Mouse (Mus musculus): Measurements from ENCODE around the gene Mrps10.
A peak's percentile ranks its signal among the peaks of the same experiment; 100 is the strongest.
"Not testable (repeated sequence)": the region's sequence is repeated elsewhere in the genome, so short reads cannot be mapped to it uniquely, and the experiment has no call there.

Mrps10 gene

DNA sequence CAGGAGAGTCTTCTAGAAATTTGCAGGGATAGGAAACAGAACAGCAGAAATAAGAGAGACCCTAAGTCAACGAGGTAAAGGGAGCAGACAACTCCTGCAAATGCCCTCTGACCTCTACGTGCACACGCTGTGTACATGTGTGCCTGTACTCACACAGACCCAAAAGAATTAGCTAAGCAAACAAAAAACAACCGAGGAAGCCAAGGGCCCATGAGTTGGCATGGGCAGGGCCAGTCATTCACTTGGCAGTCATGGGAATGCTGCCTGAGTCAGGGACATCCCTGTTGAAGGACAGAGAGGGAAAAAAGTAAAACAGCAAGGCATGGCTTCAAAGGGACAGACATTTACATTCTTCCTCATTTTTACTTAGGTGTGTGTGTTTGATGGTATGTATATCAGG is 14.6 kb downstream of the Mrps10 start:
- no peak for DNase-seq

DNA sequence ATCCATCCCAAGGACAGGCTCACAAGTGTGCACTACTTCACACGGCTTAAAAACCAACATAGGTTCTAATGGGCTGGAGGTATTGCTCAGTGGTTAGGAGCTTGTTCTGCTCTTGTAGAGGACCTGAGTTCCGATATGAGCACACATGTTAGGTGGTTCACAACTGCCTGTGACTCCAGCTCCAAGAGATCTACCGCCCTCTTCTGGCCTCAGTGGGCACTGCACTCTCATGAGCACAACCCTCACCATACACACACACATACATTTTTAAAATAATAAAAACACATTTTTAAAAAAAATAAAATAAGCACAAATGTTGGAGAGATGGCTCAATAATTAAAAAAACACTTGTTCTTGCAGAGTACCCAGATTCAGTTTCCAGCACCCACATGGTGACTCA is 15.4 kb downstream of the Mrps10 start:
- DNase-seq: no peak

- no peak for DNase-seq
These were observed 16.5 kb downstream of the Mrps10 start, which contains the start of gene Guca1b for GRCm38 (mm10) chr17:47385145-47385544. Guca1b (plus strand) TSS chr17:47385393.

DNA sequence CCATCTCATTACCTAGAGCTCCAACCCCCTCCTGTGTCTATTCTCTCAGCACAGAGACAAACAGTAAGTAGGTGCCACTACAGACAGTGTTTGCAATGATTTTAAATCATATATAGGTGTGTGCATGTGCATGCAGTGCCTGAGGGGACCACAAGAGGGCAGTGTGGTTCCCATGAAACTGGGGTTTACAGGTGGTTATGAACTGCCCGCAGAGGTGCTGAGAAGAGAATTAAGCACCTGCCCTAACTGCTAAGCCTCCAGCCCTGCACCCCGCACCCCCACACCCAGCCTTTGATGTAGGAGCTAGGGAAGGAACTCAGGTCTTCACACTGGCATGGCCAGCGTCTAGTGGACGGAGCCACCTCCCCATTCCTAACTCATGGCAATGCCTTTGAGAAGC is 18.0 kb downstream of the Mrps10 start:
- DNase-seq: peak; percentile 79 to 83

DNA sequence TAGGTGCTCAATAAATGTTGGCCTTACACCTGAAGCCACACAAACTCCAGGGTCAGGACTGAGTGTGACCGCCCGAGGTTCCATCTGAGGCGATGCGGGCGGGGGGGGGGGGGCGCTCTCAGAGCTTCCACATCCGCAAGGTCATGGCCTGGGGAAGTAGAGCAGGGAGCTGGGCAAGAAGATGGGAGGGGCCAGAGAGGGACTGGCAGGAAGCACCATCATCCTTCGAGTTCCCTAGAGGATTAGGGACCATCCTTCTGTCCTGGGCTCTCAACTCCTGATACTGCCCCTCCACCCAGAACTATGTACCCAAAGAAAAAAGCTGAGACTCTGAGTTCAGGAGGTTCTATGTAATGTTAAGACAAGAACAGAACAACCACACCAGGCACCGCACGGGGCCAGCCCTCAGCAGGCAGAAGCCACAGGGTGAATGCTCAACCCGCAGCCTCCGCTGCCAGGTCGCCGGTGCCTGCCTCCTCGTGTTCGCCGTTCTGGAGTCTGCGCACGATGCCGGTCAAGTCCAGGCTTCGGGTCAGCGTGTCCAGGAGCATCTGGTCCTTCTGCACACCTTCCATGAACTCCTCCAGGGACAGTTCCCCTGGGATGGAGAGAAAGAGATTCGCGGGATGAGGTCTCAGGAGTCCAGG is 25.7 kb downstream of the Mrps10 start:
- peak; percentile 31 to 36 for DNase-seq

- peak; percentile 66 to 69 for DNase-seq
These were observed 26.8 kb downstream of the Mrps10 start for GRCm38 (mm10) chr17:47395376-47395913.

DNA sequence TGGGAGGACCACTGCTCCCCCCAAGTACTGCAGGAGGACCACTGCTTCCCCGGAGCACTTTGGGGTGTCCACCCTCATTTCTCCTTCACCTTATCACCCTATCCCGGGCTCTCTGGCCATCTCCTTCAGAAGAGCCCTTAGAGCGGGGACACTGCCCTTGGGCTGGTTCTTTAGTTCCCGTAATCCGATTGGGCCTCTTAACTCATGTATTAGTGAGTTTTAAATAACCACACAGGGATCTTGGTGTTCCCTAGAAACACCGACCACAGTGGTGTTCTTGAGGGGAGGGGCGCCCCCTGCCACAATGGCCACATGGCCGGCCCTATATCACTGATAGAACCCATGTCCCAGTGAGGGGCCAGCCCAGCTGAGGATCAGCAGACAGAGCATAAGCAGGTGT is 30.4 kb downstream of the Mrps10 start:
- no peak for DNase-seq

DNA sequence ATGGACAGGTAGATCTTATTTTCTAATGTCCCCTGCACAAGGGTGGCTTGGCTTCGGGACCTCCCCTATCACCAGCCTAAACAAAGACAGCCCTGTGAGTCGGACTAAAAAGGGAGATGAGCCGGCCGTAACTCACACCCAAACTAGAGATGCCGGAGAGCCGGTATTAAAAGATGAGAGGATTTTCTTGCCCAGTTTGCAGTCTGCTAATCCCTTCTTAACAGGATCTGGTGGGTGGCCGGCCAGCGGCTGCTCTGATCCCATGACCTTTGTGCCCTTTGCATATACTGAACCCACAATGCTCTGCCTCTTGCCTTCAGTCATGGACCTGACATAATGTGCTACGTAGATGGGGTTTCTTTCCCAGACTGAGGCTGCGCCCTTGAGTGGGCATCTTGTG is 31.8 kb downstream of the Mrps10 start, which contains the start of gene Guca1a:
Gene Guca1a (minus strand): TSS at position 134 of the 400 bp plus-strand sequence.
- no peak for DNase-seq

DNA sequence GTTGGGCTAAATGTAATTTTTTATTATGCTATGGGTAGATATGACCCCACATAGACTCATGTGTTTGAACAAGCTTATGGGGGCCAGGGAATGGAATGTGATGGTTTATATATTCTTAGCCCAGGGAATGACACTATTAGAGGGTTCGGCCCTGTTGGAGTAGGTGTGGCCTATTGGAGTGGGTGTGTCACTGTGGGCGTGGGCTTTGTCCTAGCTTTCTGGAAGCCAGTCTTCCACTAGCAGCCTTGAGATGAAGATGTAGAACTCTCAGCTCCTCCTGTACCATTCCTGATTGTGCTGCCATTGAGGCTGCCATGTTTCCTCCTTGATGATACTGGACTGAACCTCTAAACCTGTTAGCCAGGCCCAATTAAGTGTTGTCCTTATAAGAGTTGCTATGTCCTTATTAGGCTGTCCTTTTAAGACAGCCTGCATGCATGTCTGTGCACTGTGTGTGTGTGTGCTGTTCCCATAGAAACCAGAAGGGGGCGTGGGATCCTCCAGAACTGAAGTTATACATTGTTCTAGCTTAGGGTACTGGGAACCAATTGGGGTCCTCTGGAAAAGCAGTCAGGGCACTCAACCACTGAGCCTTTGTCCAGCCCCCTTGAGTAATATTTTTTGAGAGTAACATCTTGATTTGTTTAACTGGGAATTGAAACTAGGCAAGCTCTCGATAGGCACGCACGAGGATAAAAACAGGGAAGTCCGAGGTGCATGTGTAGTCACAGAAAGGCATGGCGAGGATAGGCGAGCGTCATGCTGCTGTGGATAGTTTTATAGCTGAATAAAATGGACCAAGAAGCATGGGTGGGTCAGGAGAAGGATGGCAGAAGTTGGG is 39.2 kb downstream of the Mrps10 start:
- DNase-seq: no peak

DNA sequence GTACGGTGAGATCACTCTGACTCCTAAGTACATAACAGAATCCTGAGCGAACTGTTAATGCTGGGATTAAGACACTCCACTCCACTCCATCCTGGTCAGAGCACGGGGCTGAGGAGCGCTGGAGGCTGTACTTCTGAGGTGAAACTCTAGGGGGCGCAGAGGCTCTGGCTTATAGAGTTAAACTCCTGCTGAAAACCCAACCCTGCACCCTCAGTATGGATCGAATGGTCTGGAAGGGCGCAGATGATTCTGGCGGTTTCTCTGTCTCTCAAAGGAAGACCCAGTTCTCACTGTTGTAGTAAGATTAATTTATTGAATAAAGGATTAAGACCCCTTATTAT is 39.8 kb downstream of the Mrps10 start:
- peak; percentile 70 to 71 for DNase-seq

DNA sequence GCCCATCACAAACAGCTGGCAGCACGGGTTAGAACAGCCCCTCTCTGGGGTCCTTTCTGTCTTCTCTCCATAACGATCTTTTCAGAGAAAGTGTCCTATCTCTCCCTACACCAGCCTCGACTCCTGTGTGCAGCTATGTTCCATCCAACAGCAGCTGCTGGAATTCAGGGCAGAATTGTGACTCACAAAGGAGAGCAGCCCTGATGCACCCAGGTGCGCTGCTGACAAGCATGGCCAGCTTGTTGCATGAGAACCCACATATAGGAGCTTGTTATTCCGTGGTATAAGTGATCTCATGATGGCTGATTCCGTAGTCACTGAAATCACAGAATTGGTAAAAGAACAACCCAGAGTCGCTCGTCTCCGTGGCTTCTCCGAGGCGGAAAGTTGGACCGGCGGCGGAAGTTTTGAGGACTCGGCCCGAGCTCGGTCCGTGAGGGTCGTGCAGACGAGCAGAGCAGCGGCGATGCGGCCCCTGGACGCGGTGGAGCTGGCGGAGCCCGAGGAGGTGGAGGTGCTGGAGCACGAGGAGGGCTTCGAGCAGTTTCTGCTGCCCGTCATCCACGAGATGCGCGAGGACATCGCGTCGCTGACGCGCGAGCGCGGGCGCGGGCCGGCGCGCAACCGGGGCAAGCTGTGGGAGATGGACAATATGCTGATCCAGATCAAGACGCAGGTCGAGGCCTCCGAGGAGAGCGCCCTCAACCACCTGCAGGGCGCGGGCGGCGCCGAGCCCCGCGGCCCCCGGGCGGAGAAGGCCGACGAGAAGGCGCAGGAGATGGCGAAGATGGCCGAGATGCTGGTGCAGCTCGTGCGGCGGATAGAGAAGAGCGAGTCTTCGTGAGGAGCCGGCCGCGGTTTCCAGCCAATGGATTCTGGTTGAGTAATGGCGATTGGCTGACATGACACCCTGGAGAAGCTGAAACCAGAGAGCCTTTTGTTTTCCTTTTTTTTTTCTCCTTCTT is 41.5 kb downstream of the Mrps10 start:
- DNase-seq: peak; percentile 33 to 47

DNA sequence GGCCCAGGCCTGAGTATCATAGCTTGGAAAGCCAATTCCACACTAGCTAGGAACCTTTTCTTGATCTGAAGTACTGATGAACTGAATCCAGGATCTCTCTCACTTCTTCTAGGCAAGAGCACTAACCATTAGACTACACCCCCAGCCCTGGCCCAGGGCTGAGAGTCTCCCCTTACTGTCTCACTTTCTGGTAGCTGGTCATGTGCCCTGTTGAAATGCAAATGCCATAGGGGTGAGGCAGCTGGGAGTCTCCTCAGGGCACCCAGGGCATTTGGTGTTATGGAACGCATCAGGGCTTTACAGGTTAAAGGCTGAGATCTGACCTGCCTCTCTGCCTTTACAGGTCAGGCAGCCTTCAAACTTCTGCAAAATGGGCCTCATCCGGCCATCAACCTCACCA is 51.5 kb downstream of the Mrps10 start:
- no peak for DNase-seq

DNA sequence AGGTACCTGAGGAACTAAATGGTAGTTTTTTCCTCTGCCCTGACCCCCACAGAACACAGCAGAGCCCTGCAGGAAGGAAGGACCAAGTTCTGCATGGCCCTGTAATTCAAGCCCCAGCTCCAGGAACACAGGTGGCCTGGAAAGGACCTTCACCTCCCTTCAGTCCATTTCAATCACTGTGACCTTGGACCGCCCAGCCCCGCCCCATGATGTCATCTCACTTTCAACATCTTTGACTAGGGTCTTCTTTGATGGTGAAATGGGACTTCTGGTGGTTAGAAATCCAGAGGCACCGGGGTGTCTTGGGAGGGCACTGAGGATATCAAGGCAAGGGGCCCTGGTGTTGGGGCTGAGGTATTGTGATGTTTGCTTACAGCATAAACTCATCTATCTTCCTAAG is 52.9 kb downstream of the Mrps10 start:
- DNase-seq: no peak

GRCm38 (mm10) chr17:47422616-47423015 is 53.9 kb downstream of the Mrps10 start:
- DNase-seq: not testable (repeated sequence)

- DNase-seq: no peak
These were observed 55.5 kb downstream of the Mrps10 start for GRCm38 (mm10) chr17:47424186-47424585.

- DNase-seq: no peak
These were observed 58.6 kb downstream of the Mrps10 start for GRCm38 (mm10) chr17:47427316-47427715.

- DNase-seq: no peak
These were observed 60.2 kb downstream of the Mrps10 start for GRCm38 (mm10) chr17:47428831-47429304.

- no peak for DNase-seq
These were observed 62.1 kb downstream of the Mrps10 start for GRCm38 (mm10) chr17:47430815-47431214.

Data from B cell, adult 2 months (primary cell).